Mouse (Mus musculus): ENCODE results near the gene Tiam1. TPM values are rescaled to one million over a fixed set of nuclear protein-coding genes. Genes with fewer than 3 reads are reported as not detected.

The Tiam1 gene
- polyA plus RNA-seq, 1 experiment from 2014 or later, result 24.9 TPM

GRCm38 (mm10) chr16:89817301-89817700, 326.3 kb downstream of the Tiam1 start:
- peaks cover 2% of the 10 kb centered on the region; the same call in 1 of the 2 replicates for H3K9me3 ChIP-seq (replicated peaks; ENCODE audit: control insufficient read depth, low read length)
- peaks cover 13% of the 10 kb centered on the region for H3K4me1 ChIP-seq (ENCODE audit: control insufficient read depth, insufficient read depth, low read length)
- H3K36me3 ChIP-seq (ENCODE audit: control insufficient read depth, insufficient read depth, low read length), result peaks cover 4% of the 10 kb centered on the region; the same call in 1 of the 2 replicates
- H3K4me2 ChIP-seq, result peak overlapping the region; percentile 95
- WGBS (ENCODE audit: insufficient replicate concordance), result 9% methylated on average over 9 of the region's 9 CpGs
- H3K27ac ChIP-seq (ENCODE audit: low read depth, low read length), result no peak overlapping the region
- ATAC-seq (replicated peaks; ENCODE audit: insufficient number of reproducible peaks, low FRiP score, low TSS enrichment), result no peak
- H3K27me3 ChIP-seq (ENCODE audit: control insufficient read depth, insufficient read depth, low read length), result no peaks in the 10 kb centered on the region
- H3K4me3 ChIP-seq (ENCODE audit: low read depth, low read length), result peak overlapping the region; percentile 51
- H3K9ac ChIP-seq (ENCODE audit: low read depth, low read length), result 0 out of 2 replicates have a peak overlapping the region, but pooled peaks have one; percentile 3

- Histone ChIP-seq H3K4me1 (ENCODE audit: control insufficient read depth, insufficient read depth, low read length) (peaks cover 13% of the 10 kb centered on the region), H3K4me2 (peak overlapping the region; percentile 95), H3K27ac (ENCODE audit: low read depth, low read length) (no peak overlapping the region), H3K9me3 (replicated peaks; ENCODE audit: control insufficient read depth, low read length) (peaks cover 2% of the 10 kb centered on the region; the same call in 1 of the 2 replicates), H3K9ac (ENCODE audit: low read depth, low read length) (0 out of 2 replicates have a peak overlapping the region, but pooled peaks have one; percentile 28), H3K4me3 (ENCODE audit: low read depth, low read length) (no peak overlapping the region; the same call in 1 of the 2 replicates), H3K36me3 (ENCODE audit: control insufficient read depth, insufficient read depth, low read length) (peaks cover 5% of the 10 kb centered on the region; the same call in 1 of the 2 replicates), H3K27me3 (ENCODE audit: control insufficient read depth, insufficient read depth, low read length) (no peaks in the 10 kb centered on the region)
- ATAC-seq (replicated peaks; ENCODE audit: insufficient number of reproducible peaks, low FRiP score, low TSS enrichment), result no peak
- WGBS (ENCODE audit: insufficient replicate concordance), result 30% methylated on average over 13 of the region's 13 CpGs
These were observed 326.9 kb downstream of the Tiam1 start for GRCm38 (mm10) chr16:89816506-89817172.

GRCm38 (mm10) chr16:89813536-89813935, 330.0 kb downstream of the Tiam1 start:
- Histone ChIP-seq H3K36me3 (ENCODE audit: control insufficient read depth, insufficient read depth, low read length) (peaks cover 9% of the 10 kb centered on the region), H3K27ac (ENCODE audit: low read depth, low read length) (no peak overlapping the region), H3K27me3 (ENCODE audit: control insufficient read depth, insufficient read depth, low read length) (no peaks in the 10 kb centered on the region), H3K9ac (ENCODE audit: low read depth, low read length) (no peak overlapping the region), H3K9me3 (replicated peaks; ENCODE audit: control insufficient read depth, low read length) (peaks cover 3% of the 10 kb centered on the region; the same call in 1 of the 2 replicates), H3K4me1 (ENCODE audit: control insufficient read depth, insufficient read depth, low read length) (peaks cover 12% of the 10 kb centered on the region), H3K4me3 (ENCODE audit: low read depth, low read length) (no peak overlapping the region), H3K4me2 (no peak overlapping the region)
- 76% methylated on average over 9 of the region's 9 CpGs for WGBS (ENCODE audit: insufficient replicate concordance)
- ATAC-seq (replicated peaks; ENCODE audit: insufficient number of reproducible peaks, low FRiP score, low TSS enrichment), result no peak

GRCm38 (mm10) chr16:89812891-89813290, 330.7 kb downstream of the Tiam1 start:
- peaks cover 3% of the 10 kb centered on the region; the same call in 1 of the 2 replicates for H3K9me3 ChIP-seq (replicated peaks; ENCODE audit: control insufficient read depth, low read length)
- no peak overlapping the region for H3K27ac ChIP-seq (ENCODE audit: low read depth, low read length)
- H3K4me2 ChIP-seq, result no peak overlapping the region
- H3K4me3 ChIP-seq (ENCODE audit: low read depth, low read length), result no peak overlapping the region
- peaks cover 9% of the 10 kb centered on the region for H3K36me3 ChIP-seq (ENCODE audit: control insufficient read depth, insufficient read depth, low read length)
- H3K4me1 ChIP-seq (ENCODE audit: control insufficient read depth, insufficient read depth, low read length), result peaks cover 13% of the 10 kb centered on the region
- H3K9ac ChIP-seq (ENCODE audit: low read depth, low read length), result no peak overlapping the region
- H3K27me3 ChIP-seq (ENCODE audit: control insufficient read depth, insufficient read depth, low read length), result no peaks in the 10 kb centered on the region
- ATAC-seq (replicated peaks; ENCODE audit: insufficient number of reproducible peaks, low FRiP score, low TSS enrichment), result no peak
- 70% methylated on average over 12 of the region's 12 CpGs for WGBS (ENCODE audit: insufficient replicate concordance)

- H3K4me3 ChIP-seq (ENCODE audit: low read depth, low read length), result no peak overlapping the region
- peaks cover 7% of the 10 kb centered on the region; the same call in 1 of the 2 replicates for H3K4me1 ChIP-seq (ENCODE audit: control insufficient read depth, insufficient read depth, low read length)
- WGBS (ENCODE audit: insufficient replicate concordance), result 73% methylated on average over 6 of the region's 6 CpGs
- H3K36me3 ChIP-seq (ENCODE audit: control insufficient read depth, insufficient read depth, low read length), result peaks cover 9% of the 10 kb centered on the region
- no peaks in the 10 kb centered on the region for H3K27me3 ChIP-seq (ENCODE audit: control insufficient read depth, insufficient read depth, low read length)
- H3K9ac ChIP-seq (ENCODE audit: low read depth, low read length), result no peak overlapping the region
- H3K4me2 ChIP-seq, result no peak overlapping the region
- no peak for ATAC-seq (replicated peaks; ENCODE audit: insufficient number of reproducible peaks, low FRiP score, low TSS enrichment)
- no peak overlapping the region for H3K27ac ChIP-seq (ENCODE audit: low read depth, low read length)
- H3K9me3 ChIP-seq (replicated peaks; ENCODE audit: control insufficient read depth, low read length), result peaks cover 3% of the 10 kb centered on the region; the same call in 1 of the 2 replicates
These were observed 333.2 kb downstream of the Tiam1 start for GRCm38 (mm10) chr16:89810398-89810797.

GRCm38 (mm10) chr16:89808168-89808567, 335.4 kb downstream of the Tiam1 start:
- Histone ChIP-seq H3K27ac (ENCODE audit: low read depth, low read length) (no peak overlapping the region), H3K4me2 (no peak overlapping the region), H3K27me3 (ENCODE audit: control insufficient read depth, insufficient read depth, low read length) (no peaks in the 10 kb centered on the region), H3K9me3 (replicated peaks; ENCODE audit: control insufficient read depth, low read length) (peaks cover 3% of the 10 kb centered on the region; the same call in 1 of the 2 replicates), H3K36me3 (ENCODE audit: control insufficient read depth, insufficient read depth, low read length) (peaks cover 14% of the 10 kb centered on the region), H3K4me3 (ENCODE audit: low read depth, low read length) (no peak overlapping the region), H3K4me1 (ENCODE audit: control insufficient read depth, insufficient read depth, low read length) (peaks cover 7% of the 10 kb centered on the region; the same call in 1 of the 2 replicates), H3K9ac (ENCODE audit: low read depth, low read length) (no peak overlapping the region)
- no peak for ATAC-seq (replicated peaks; ENCODE audit: insufficient number of reproducible peaks, low FRiP score, low TSS enrichment)
- 57% methylated on average over 13 of the region's 13 CpGs for whole genome bisulfite sequencing (ENCODE audit: insufficient replicate concordance)

- no peak overlapping the region for H3K27ac ChIP-seq (ENCODE audit: low read depth, low read length)
These were observed 337.6 kb downstream of the Tiam1 start for GRCm38 (mm10) chr16:89805946-89806345.

GRCm38 (mm10) chr16:89805210-89805609, 338.4 kb downstream of the Tiam1 start:
- Histone ChIP-seq H3K4me2 (no peak overlapping the region), H3K9me3 (replicated peaks; ENCODE audit: control insufficient read depth, low read length) (no peaks in the 10 kb centered on the region)

More at GRCm38 (mm10) chr16:89805946-89806345, 337.6 kb downstream of the Tiam1 start:
- 75% methylated on average over 8 of the region's 8 CpGs for WGBS (ENCODE audit: insufficient replicate concordance)
- Histone ChIP-seq H3K36me3 (ENCODE audit: control insufficient read depth, insufficient read depth, low read length) (peaks cover 6% of the 10 kb centered on the region), H3K4me3 (ENCODE audit: low read depth, low read length) (no peak overlapping the region), H3K4me2 (no peak overlapping the region), H3K27me3 (ENCODE audit: control insufficient read depth, insufficient read depth, low read length) (no peaks in the 10 kb centered on the region), H3K4me1 (ENCODE audit: control insufficient read depth, insufficient read depth, low read length) (peaks cover 7% of the 10 kb centered on the region; the same call in 1 of the 2 replicates), H3K9me3 (replicated peaks; ENCODE audit: control insufficient read depth, low read length) (no peaks in the 10 kb centered on the region), H3K9ac (ENCODE audit: low read depth, low read length) (no peak overlapping the region)
- no peak for ATAC-seq (replicated peaks; ENCODE audit: insufficient number of reproducible peaks, low FRiP score, low TSS enrichment)

More at GRCm38 (mm10) chr16:89805210-89805609, 338.4 kb downstream of the Tiam1 start:
- Histone ChIP-seq H3K9ac (ENCODE audit: low read depth, low read length) (no peak overlapping the region), H3K27me3 (ENCODE audit: control insufficient read depth, insufficient read depth, low read length) (no peaks in the 10 kb centered on the region), H3K36me3 (ENCODE audit: control insufficient read depth, insufficient read depth, low read length) (peaks cover 4% of the 10 kb centered on the region; the same call in 1 of the 2 replicates), H3K27ac (ENCODE audit: low read depth, low read length) (no peak overlapping the region), H3K4me1 (ENCODE audit: control insufficient read depth, insufficient read depth, low read length) (peaks cover 7% of the 10 kb centered on the region; the same call in 1 of the 2 replicates), H3K4me3 (ENCODE audit: low read depth, low read length) (no peak overlapping the region)
- no peak for ATAC-seq (replicated peaks; ENCODE audit: insufficient number of reproducible peaks, low FRiP score, low TSS enrichment)
- WGBS (ENCODE audit: insufficient replicate concordance), result 84% methylated on average over 12 of the region's 12 CpGs
